Mouse (Mus musculus): ENCODE results near the gene Lrrc8e. TPM values are rescaled to one million over a fixed set of nuclear protein-coding genes. Genes with fewer than 3 reads are reported as not detected.

The Lrrc8e gene
- polyA plus RNA-seq, 1 experiment, result 1.7 TPM

DNA sequence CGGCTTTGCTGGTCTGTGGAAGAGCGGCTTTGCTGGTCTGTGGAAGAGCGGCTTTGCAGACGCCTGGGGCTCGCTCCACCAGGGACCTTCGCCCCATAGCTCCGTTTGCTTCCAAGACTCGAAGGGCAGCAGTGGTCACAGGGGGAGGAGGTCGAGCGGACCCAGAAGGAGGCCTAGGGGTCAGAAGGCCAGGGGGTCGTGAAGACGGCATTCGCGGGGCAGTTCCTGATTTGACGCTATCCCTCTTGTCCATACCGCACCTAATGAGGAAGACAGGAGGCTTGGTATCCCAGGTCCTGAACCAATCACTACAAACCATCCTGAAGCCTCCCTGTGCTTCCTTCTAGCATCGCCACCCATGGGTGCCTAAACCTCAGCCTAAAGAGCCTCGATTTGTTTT is 10.3 kb upstream of the Lrrc8e start:
- no peak overlapping the region for H3ac ChIP-seq (ENCODE audit: control insufficient read depth, insufficient read length, low read depth)
- H3K4me3 ChIP-seq (ENCODE audit: insufficient read depth, poor library complexity, severe bottlenecking), result no peak overlapping the region
- H3K79me3 ChIP-seq (ENCODE audit: low read depth), result no peaks in the 10 kb centered on the region
- H3K79me2 ChIP-seq (ENCODE audit: control insufficient read depth, insufficient read depth), result no peaks in the 10 kb centered on the region
- H3K36me3 ChIP-seq (ENCODE audit: control insufficient read depth, insufficient read depth), result no peaks in the 10 kb centered on the region
- H3K27me3 ChIP-seq (ENCODE audit: control insufficient read depth, insufficient read depth, insufficient read length), result peaks cover 10% of the 10 kb centered on the region
- TF ChIP-seq FOSL1 (IDR thresholded peaks at IDR 0.05; ENCODE audit: insufficient read depth, low read length, poor library complexity, severe bottlenecking) (no peak), MAX (IDR thresholded peaks at IDR 0.05) (no peak), CTCF (IDR thresholded peaks at IDR 0.05; ENCODE audit: control insufficient read depth, insufficient read depth, insufficient read length) (no peak), USF1 (IDR thresholded peaks at IDR 0.05; ENCODE audit: low read depth) (no peak), MYOG (IDR thresholded peaks at IDR 0.05; ENCODE audit: control insufficient read depth, extremely low read depth, insufficient read length) (no peak), CEBPB (IDR thresholded peaks at IDR 0.05; ENCODE audit: low read depth) (no peak), MYOD1 (IDR thresholded peaks at IDR 0.05; ENCODE audit: control insufficient read depth, insufficient read length, low read depth) (no peak)

GRCm38 (mm10) chr8:4216791-4217621 is 9.6 kb upstream of the Lrrc8e start, which contains the start of gene Prr36:
Gene Prr36, minus strand, starts transcription at chr8:4217459.
- Histone ChIP-seq H3K79me2 (ENCODE audit: control insufficient read depth, insufficient read depth) (no peaks in the 10 kb centered on the region), H3K4me3 (ENCODE audit: insufficient read depth, poor library complexity, severe bottlenecking) (no peak within 1 kb of the TSS), H3ac (ENCODE audit: control insufficient read depth, insufficient read length, low read depth) (no peak within 1 kb of the TSS), H3K36me3 (ENCODE audit: control insufficient read depth, insufficient read depth) (no peaks in the 10 kb centered on the region), H3K79me3 (ENCODE audit: low read depth) (no peaks in the 10 kb centered on the region), H3K27me3 (ENCODE audit: control insufficient read depth, insufficient read depth, insufficient read length) (peaks cover 10% of the 10 kb centered on the region)
- TF ChIP-seq MAX (IDR thresholded peaks at IDR 0.05), result no peak
- no peak for TF ChIP-seq CEBPB (IDR thresholded peaks at IDR 0.05; ENCODE audit: low read depth)
- no peak for TF ChIP-seq MYOG (IDR thresholded peaks at IDR 0.05; ENCODE audit: control insufficient read depth, extremely low read depth, insufficient read length)
- no peak for TF ChIP-seq USF1 (IDR thresholded peaks at IDR 0.05; ENCODE audit: low read depth)
- TF ChIP-seq CTCF (IDR thresholded peaks at IDR 0.05; ENCODE audit: control insufficient read depth, insufficient read depth, insufficient read length), result no peak
- no peak for TF ChIP-seq MYOD1 (IDR thresholded peaks at IDR 0.05; ENCODE audit: control insufficient read depth, insufficient read length, low read depth)
- TF ChIP-seq FOSL1 (IDR thresholded peaks at IDR 0.05; ENCODE audit: insufficient read depth, low read length, poor library complexity, severe bottlenecking), result no peak

DNA sequence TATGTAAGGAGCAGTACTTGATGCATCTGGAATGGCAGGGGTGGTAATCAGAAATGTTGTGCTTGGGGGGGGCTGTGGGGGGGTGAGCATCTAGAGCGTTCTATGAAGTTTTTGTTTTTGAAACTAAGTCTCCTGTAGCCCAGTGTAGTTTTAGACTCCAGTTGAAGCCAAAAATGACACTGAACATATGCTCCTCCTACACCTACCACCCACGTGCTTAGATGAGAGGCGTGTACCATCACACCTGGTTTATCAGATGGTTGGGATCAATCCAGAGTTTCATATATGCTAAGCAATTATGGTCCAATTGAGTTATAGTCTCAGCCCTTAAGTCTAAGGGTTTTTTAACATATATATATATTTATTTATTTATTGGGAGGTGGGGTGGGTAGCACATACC is 7.0 kb upstream of the Lrrc8e start:
- no peaks in the 10 kb centered on the region for H3K79me2 ChIP-seq (ENCODE audit: control insufficient read depth, insufficient read depth)
- H3ac ChIP-seq (ENCODE audit: control insufficient read depth, insufficient read length, low read depth), result no peak overlapping the region

DNA sequence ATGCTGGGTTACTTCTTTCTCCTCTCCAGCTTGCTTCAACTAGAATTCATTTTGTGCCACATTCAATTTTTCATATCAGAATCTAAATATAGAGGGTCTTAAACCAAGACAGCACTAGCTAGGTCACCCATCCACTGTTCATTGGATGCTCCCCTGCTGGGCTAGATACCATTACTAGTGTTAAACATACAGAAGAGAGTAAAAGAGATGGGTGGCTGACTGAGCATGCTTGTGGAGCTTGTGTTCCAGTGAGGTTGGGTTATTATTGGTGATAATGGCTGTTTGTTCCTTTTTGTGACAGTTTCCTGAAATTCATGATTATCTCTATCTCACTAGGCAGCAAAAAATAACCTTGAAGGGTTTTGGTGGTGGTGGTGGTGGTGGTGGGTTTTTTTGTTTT is 4.6 kb upstream of the Lrrc8e start:
- no peaks in the 10 kb centered on the region for H3K79me2 ChIP-seq (ENCODE audit: control insufficient read depth, insufficient read depth)
- H3K36me3 ChIP-seq (ENCODE audit: control insufficient read depth, insufficient read depth), result no peaks in the 10 kb centered on the region
- peaks cover 2% of the 10 kb centered on the region for H3K27me3 ChIP-seq (ENCODE audit: control insufficient read depth, insufficient read depth, insufficient read length)
- no peak overlapping the region for H3ac ChIP-seq (ENCODE audit: control insufficient read depth, insufficient read length, low read depth)
- H3K4me3 ChIP-seq (ENCODE audit: insufficient read depth, poor library complexity, severe bottlenecking), result no peak overlapping the region
- H3K79me3 ChIP-seq (ENCODE audit: low read depth), result no peaks in the 10 kb centered on the region
- TF ChIP-seq USF1 (IDR thresholded peaks at IDR 0.05; ENCODE audit: low read depth) (no peak), CTCF (IDR thresholded peaks at IDR 0.05; ENCODE audit: control insufficient read depth, insufficient read depth, insufficient read length) (no peak), MYOG (IDR thresholded peaks at IDR 0.05; ENCODE audit: control insufficient read depth, extremely low read depth, insufficient read length) (no peak), MYOD1 (IDR thresholded peaks at IDR 0.05; ENCODE audit: control insufficient read depth, insufficient read length, low read depth) (no peak), FOSL1 (IDR thresholded peaks at IDR 0.05; ENCODE audit: insufficient read depth, low read length, poor library complexity, severe bottlenecking) (no peak), MAX (IDR thresholded peaks at IDR 0.05) (no peak), CEBPB (IDR thresholded peaks at IDR 0.05; ENCODE audit: low read depth) (no peak)

More for the DNA sequence above, 7.0 kb upstream of the Lrrc8e start:
- TF ChIP-seq MYOD1 (IDR thresholded peaks at IDR 0.05; ENCODE audit: control insufficient read depth, insufficient read length, low read depth) (no peak), MAX (IDR thresholded peaks at IDR 0.05) (no peak), FOSL1 (IDR thresholded peaks at IDR 0.05; ENCODE audit: insufficient read depth, low read length, poor library complexity, severe bottlenecking) (no peak), MYOG (IDR thresholded peaks at IDR 0.05; ENCODE audit: control insufficient read depth, extremely low read depth, insufficient read length) (no peak), USF1 (IDR thresholded peaks at IDR 0.05; ENCODE audit: low read depth) (no peak), CEBPB (IDR thresholded peaks at IDR 0.05; ENCODE audit: low read depth) (no peak), CTCF (IDR thresholded peaks at IDR 0.05; ENCODE audit: control insufficient read depth, insufficient read depth, insufficient read length) (no peak)
- Histone ChIP-seq H3K36me3 (ENCODE audit: control insufficient read depth, insufficient read depth) (no peaks in the 10 kb centered on the region), H3K27me3 (ENCODE audit: control insufficient read depth, insufficient read depth, insufficient read length) (peaks cover 10% of the 10 kb centered on the region), H3K79me3 (ENCODE audit: low read depth) (no peaks in the 10 kb centered on the region), H3K4me3 (ENCODE audit: insufficient read depth, poor library complexity, severe bottlenecking) (no peak overlapping the region)

GRCm38 (mm10) chr8:4226323-4226722 is 304 bp upstream of the Lrrc8e start:
- H3K79me3 ChIP-seq (ENCODE audit: low read depth), result no peaks in the 10 kb centered on the region
- no peaks in the 10 kb centered on the region for H3K79me2 ChIP-seq (ENCODE audit: control insufficient read depth, insufficient read depth)
- H3ac ChIP-seq (ENCODE audit: control insufficient read depth, insufficient read length, low read depth), result no peak overlapping the region
- H3K36me3 ChIP-seq (ENCODE audit: control insufficient read depth, insufficient read depth), result no peaks in the 10 kb centered on the region
- TF ChIP-seq MAX (IDR thresholded peaks at IDR 0.05), result no peak
- TF ChIP-seq MYOG (IDR thresholded peaks at IDR 0.05; ENCODE audit: control insufficient read depth, extremely low read depth, insufficient read length), result no peak
- TF ChIP-seq CTCF (IDR thresholded peaks at IDR 0.05; ENCODE audit: control insufficient read depth, insufficient read depth, insufficient read length), result no peak
- no peak for TF ChIP-seq FOSL1 (IDR thresholded peaks at IDR 0.05; ENCODE audit: insufficient read depth, low read length, poor library complexity, severe bottlenecking)
- no peak for TF ChIP-seq MYOD1 (IDR thresholded peaks at IDR 0.05; ENCODE audit: control insufficient read depth, insufficient read length, low read depth)
- no peaks in the 10 kb centered on the region for H3K27me3 ChIP-seq (ENCODE audit: control insufficient read depth, insufficient read depth, insufficient read length)
- no peak overlapping the region for H3K4me3 ChIP-seq (ENCODE audit: insufficient read depth, poor library complexity, severe bottlenecking)

Data from C2C12 (cell line).